Mouse (Mus musculus) CH12.LX (cell line): ENCODE data around the gene Prss8.

ENCODE experiments used
- CTCF ChIP-seq, 2 experiments: IDR thresholded peaks in 1 of 2; conservative IDR thresholded peaks in 1 of 2; 2 replicates each; pipeline ENCODE4 v1.5.1; 2011 to 2012; ENCODE audit warnings: low read depth in 2 of 2, low read length in 2 of 2, improper control_type of control experiment in 1 of 2, inconsistent platforms in 1 of 2, mild to moderate bottlenecking in 1 of 2, moderate library complexity in 1 of 2
- JUN ChIP-seq: IDR thresholded peaks from 2 replicates; pipeline ENCODE4 v1.6.1; 2011; ENCODE audit warnings: low read depth, mild to moderate bottlenecking, low read length, improper control_type of control experiment, moderate library complexity; ENCODE audit not compliant: insufficient read depth
- JUND ChIP-seq: conservative IDR thresholded peaks from 2 replicates; pipeline ENCODE4 v1.6.1; 2011; ENCODE audit warnings: low read depth, low read length, improper control_type of control experiment
- POLR2A ChIP-seq: IDR thresholded peaks from 2 replicates; pipeline ENCODE4 v1.6.1; 2011; ENCODE audit warnings: low read depth, mild to moderate bottlenecking, improper control_type of control experiment, low read length
- TBP ChIP-seq: conservative IDR thresholded peaks from 2 replicates; pipeline ENCODE4 v1.6.1; 2011; ENCODE audit warnings: low read depth, low read length, improper control_type of control experiment

DNA sequence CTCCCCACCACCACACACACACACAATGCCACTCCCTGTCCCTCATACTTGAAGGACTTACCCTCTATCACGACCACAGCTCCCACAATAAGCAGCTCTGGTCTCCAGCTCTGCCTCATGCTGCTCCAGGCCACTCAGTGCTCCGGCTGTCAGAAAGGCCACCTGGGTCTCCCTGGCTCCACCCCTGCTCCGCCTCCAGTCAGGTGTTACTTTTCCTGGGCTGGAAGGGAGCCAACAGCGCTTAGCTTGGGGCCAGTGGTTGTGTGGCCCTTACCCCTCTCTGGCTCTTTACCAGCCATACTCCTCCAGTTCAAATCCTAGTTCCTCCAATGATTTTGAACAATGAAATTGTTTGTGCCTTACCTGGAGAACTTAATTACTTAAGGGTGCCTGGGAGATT lies 39.1 kb downstream of the Prss8 start, which contains the start of gene Prss53:
- TF ChIP-seq JUND, result no peak
- no peak for TF ChIP-seq POLR2A
- no peak for TF ChIP-seq TBP
- no peak for TF ChIP-seq CTCF (conservative IDR thresholded peaks at IDR 0.05 in 1 of 2, IDR thresholded peaks at IDR 0.05 in 1 of 2; ENCODE audit: low read depth in 2 of 2, low read length in 2 of 2)
- TF ChIP-seq JUN, result no peak
